Mouse (Mus musculus) embryo, embryonic 11.5 days (tissue): Measurements from ENCODE around the gene Magea1.
"Not testable (repeated sequence)": the region's sequence is repeated elsewhere in the genome, so short reads cannot be mapped to it uniquely, and the experiment has no call there.

ENCODE experiments used
- DNase-seq: peaks from one replicate; pipeline ENCODE4 v3.0.0-alpha.2; 2012; ENCODE audit warnings: low read depth, low spot score

Magea1 gene

DNA sequence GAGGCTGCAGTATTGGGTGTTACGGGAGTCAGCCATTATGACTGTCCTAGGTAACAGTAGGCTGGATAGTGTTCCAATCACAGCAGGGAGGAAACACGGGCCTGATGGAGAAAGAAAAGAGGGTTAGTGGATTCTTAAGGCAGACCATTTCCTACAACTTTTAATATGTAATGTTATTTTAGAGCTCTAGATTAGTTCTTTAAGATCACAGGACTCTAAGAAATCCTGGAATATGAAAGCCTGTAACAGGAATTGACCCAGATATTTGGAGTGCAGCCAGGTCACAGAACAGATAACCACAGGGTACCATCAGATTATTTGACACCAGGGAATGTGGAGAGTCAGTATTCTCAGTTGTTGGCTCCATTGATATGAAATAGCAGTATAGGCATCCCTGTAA, at the start of gene Magea1:
TSS of gene Magea1 (minus strand) at position 101 of the 400 bp plus-strand sequence.
- not testable (repeated sequence) for DNase-seq

DNA sequence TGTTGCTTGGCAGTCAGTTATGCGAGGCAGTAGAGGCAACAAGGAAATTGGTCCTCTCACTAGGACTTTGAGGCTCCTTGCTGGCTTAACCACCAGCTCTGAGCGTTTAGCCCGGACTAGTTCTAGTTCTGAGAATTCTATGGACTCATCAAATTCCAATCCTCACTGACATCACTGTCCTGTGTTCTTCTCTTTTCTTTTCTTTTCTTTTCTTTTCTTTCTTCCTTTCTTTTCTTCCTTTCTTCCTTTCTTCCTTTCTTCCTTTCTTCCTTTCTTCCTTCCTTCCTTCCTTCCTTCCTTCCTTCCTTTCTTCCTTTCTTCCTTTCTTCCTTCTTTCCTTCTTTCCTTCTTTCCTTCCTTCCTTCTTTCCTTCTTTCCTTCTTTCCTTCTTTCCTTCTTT, 38.7 kb upstream of the Magea1 start, which contains the start of gene Cldn34b2:
TSS of gene Cldn34b2 (minus strand) at position 101 of the 400 bp plus-strand sequence.
- not testable (repeated sequence) for DNase-seq

DNA sequence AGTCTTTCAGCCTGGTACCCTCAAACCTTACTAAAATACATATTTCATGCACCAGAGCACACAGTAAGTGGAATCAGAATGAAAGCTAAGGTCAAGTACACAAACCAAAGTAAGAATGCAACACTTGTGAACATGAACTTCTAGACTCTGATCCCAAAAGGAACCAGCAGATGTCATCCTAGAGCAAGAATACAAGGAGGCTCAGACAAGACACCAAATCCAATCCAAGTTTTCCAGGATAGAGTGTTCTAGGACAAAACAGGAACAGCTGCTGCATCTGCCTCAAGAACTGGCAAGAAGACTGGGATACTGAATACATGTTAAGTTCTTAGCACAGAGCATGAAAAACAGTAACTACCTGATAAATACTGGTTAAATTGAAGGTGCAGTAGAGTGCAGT, 8.4 kb upstream of the Magea1 start:
- DNase-seq, result no peak

- not testable (repeated sequence) for DNase-seq
These were observed 4.0 kb upstream of the Magea1 start, which contains the start of gene Magea2 for GRCm38 (mm10) chrX:155093566-155093965. Gene Magea2, minus strand, starts transcription at chrX:155093666.

DNA sequence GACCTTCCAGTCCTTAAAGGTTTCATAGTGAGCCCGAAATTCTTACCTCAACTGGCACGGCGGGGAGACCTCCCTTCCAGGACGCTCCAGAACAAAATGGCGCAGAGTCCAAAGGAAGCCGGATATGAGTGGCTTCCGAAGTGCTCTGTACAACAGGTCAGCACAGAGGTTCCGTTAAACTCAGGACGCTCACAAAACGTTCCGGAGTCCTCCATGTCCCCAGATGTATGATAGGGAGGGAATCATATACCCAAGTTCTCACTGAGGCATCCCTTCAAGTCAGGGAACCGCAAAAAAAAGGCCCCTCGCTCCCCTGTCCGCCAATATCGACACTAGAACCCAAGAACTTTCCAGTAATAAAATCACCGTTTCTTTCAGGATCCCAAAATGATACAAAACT, 26.5 kb downstream of the Magea1 start, which contains the start of gene Magea5:
TSS of gene Magea5 (minus strand) at position 101 of the 400 bp plus-strand sequence.
- DNase-seq, result not testable (repeated sequence)
